Mouse (Mus musculus) macrophage (primary cell): ENCODE results near the gene Mtmr12. TPM values are rescaled to one million over a fixed set of nuclear protein-coding genes. Genes with fewer than 3 reads are reported as not detected.

Experiments
- H3K27ac ChIP-seq: fragments of 350-480 bp; formaldehyde crosslinking; 2 replicates; pipeline ENCODE4 v1.9.0; 2021
- H3K36me3 ChIP-seq: fragments of 350-480 bp; formaldehyde crosslinking; 2 replicates; pipeline ENCODE4 v1.9.0; 2021; ENCODE audit errors: inconsistent target
- H3K4me3 ChIP-seq: fragments of 350-480 bp; formaldehyde crosslinking; 2 replicates; pipeline ENCODE4 v1.9.0; 2021; ENCODE audit errors: inconsistent target
- H3K79me2 ChIP-seq: fragments of 350-480 bp; formaldehyde crosslinking; 2 replicates; pipeline ENCODE4 v1.9.0; 2021; ENCODE audit errors: inconsistent target
- WGBS: methylation state at CpG from one replicate; pipeline ENCODE4 v1.1.7; 2026; ENCODE audit warnings: inconsistent platforms; ENCODE audit not compliant: missing documents; 5-methylcytosine and 5-hydroxymethylcytosine counted together
- polyA plus RNA-seq: library from polyadenylated mRNA; stranded (reverse); fragments of 250-400 nt; gene quantifications from 3 replicates; pipeline ENCODE4 v1.2.4, GENCODE M21; 2018; ENCODE audit warnings: inconsistent platforms

Gene Mtmr12
- polyA plus RNA-seq, 1 experiment from 2014 or later, result 17.6 TPM

GRCm38 (mm10) chr15:12218583-12219382 is 14.0 kb downstream of the Mtmr12 start:
- Histone ChIP-seq H3K27ac (no peak overlapping the region), H3K79me2 (peaks cover 99% of the 10 kb centered on the region), H3K4me3 (no peak overlapping the region), H3K36me3 (no peaks in the 10 kb centered on the region)
- 96% methylated on average over 11 of the region's 11 CpGs for WGBS

GRCm38 (mm10) chr15:12221131-12221530 is 16.3 kb downstream of the Mtmr12 start:
- no peak overlapping the region for H3K27ac ChIP-seq
- H3K4me3 ChIP-seq, result no peak overlapping the region
- 93% methylated on average over 13 of the region's 13 CpGs for WGBS
- H3K36me3 ChIP-seq, result no peaks in the 10 kb centered on the region
- peaks cover 100% of the 10 kb centered on the region for H3K79me2 ChIP-seq

DNA sequence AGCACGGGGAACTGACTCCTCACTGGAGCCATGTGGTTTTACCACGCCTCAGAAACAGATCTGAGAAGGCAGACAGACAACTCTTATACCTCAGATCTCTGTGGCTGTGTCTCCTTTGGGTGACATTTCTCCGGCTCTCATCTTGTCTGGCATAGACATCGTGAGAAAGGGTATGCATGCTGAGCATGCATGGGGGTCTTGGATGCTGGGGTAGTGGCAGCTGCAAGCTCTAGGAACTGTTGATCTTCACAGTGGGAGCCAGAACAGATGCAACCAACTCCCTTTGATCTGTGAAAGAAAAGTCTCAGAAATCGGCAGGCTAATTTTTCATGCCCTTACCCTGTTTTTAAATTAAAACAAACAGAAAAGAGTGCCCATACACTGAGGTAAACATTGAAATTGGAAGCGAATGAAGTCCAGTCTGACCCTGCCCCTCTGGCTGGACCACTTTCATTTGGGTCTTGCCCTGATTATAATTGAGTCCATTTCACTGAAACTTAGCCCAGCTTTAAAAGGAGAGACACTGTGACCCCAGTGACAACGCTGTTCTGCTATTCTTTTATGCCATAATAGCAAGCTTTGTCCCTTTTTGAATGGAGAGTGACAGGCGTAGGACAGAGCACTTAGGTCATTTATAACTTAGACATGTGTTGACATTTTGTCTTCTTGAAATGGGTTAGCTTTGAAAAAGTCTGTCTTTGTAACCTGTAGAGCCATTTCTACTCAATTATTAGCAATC is 17.9 kb downstream of the Mtmr12 start:
- peaks cover 100% of the 10 kb centered on the region for H3K79me2 ChIP-seq
- no peak overlapping the region for H3K27ac ChIP-seq
- 84% methylated on average over 8 of the region's 8 CpGs for WGBS

GRCm38 (mm10) chr15:12223393-12223792 is 18.6 kb downstream of the Mtmr12 start:
- Histone ChIP-seq H3K27ac (no peak overlapping the region), H3K4me3 (no peak overlapping the region), H3K79me2 (peaks cover 100% of the 10 kb centered on the region), H3K36me3 (no peaks in the 10 kb centered on the region)
- WGBS, result 96% methylated on average over 6 of the region's 6 CpGs

More for the DNA sequence above, 17.9 kb downstream of the Mtmr12 start:
- H3K36me3 ChIP-seq, result no peaks in the 10 kb centered on the region
- no peak overlapping the region for H3K4me3 ChIP-seq

- 100% methylated on average over 2 of the region's 2 CpGs for WGBS
- H3K79me2 ChIP-seq, result peaks cover 100% of the 10 kb centered on the region
- H3K4me3 ChIP-seq, result no peak overlapping the region
- H3K36me3 ChIP-seq, result no peaks in the 10 kb centered on the region
- H3K27ac ChIP-seq, result no peak overlapping the region
Measured at GRCm38 (mm10) chr15:12224239-12224638, 19.4 kb downstream of the Mtmr12 start.

DNA sequence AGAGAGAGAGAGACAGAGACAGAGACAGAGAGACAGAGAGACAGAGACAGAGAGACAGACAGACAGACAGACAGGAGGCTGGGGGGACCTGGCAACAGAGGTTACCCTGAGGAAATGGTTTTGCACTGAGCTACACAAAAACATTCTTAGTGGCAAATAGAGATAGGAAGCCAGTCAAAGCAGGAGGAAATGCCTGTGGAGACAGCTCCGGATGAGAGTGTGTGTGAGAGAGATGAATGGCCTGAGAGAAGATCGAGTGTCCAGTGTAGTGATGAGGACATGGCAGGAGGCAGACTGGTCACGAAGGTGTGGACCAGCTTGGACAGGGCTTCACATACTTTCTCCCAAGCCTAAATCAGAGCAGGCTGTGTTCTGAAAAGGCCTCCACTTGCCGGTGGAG is 20.2 kb downstream of the Mtmr12 start:
- WGBS, result 25% methylated on average over 4 of the region's 4 CpGs
- Histone ChIP-seq H3K79me2 (peaks cover 100% of the 10 kb centered on the region), H3K27ac (no peak overlapping the region), H3K4me3 (no peak overlapping the region), H3K36me3 (no peaks in the 10 kb centered on the region)

- H3K36me3 ChIP-seq, result no peaks in the 10 kb centered on the region
- H3K79me2 ChIP-seq, result peaks cover 99% of the 10 kb centered on the region
- 91% methylated on average over 14 of the region's 15 CpGs for WGBS
- H3K27ac ChIP-seq, result no peak overlapping the region
- no peak overlapping the region for H3K4me3 ChIP-seq
Measured at GRCm38 (mm10) chr15:12226908-12227307, 22.1 kb downstream of the Mtmr12 start.

DNA sequence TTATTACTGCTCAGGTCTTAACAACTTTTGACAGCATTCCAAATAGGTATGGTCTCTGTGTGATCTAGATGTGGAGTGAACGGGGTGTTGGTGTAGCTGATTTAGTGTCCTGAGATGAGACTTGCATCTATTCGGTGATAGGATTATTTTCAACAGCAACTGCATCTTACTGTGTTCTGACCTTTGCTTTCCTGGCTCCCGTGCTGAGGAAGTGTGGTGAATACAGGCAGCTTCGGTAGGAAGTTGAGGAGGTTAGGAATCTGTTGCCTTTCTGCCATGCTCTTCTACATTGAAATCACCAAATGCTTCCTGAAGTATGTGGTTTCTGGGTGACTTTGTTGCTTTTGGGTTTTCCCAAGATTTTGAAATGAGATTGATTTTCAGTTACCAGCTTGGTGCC is 22.5 kb downstream of the Mtmr12 start:
- Histone ChIP-seq H3K36me3 (no peaks in the 10 kb centered on the region), H3K27ac (no peak overlapping the region), H3K4me3 (no peak overlapping the region), H3K79me2 (peaks cover 95% of the 10 kb centered on the region)
- 78% methylated on average over 4 of the region's 4 CpGs for WGBS

DNA sequence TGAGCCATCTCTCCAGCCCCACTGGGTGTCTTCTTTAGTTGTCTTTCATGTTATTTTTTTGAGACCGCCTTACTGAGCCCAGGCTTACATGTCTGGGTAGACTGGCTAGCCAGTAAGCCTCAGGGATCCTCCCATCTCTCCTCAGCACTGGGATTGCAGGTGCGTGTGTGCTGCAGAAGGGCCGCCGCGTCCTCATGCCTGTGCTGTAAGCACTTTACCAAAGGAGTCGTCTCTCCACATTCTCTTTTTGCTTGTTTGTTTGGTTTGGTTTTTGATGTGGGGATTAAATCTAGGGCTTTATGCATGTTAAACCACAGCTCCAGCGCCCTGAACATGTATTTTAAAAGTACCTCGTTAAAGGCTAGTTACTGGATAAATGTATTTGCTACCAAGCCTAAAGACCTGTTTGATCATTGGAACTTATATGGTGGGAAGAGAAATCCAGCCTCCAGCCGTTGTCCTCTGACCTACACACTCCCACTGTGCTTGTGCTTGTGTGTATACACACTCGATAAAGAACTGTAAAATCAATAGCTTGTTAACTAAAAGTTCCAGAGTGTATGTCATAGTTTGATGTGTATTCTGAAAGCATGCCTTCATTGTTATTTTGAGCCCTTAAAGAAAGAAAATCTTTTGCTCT is 24.9 kb downstream of the Mtmr12 start:
- H3K79me2 ChIP-seq, result peaks cover 71% of the 10 kb centered on the region
- WGBS, result 86% methylated on average over 10 of the region's 10 CpGs
- no peak overlapping the region for H3K27ac ChIP-seq
- H3K4me3 ChIP-seq, result no peak overlapping the region
- H3K36me3 ChIP-seq, result no peaks in the 10 kb centered on the region

- Histone ChIP-seq H3K36me3 (no peaks in the 10 kb centered on the region), H3K79me2 (peaks cover 65% of the 10 kb centered on the region), H3K27ac (no peak overlapping the region), H3K4me3 (no peak overlapping the region)
- WGBS, result 88% methylated on average over 12 of the region's 12 CpGs
Measured at GRCm38 (mm10) chr15:12230243-12230935, 25.6 kb downstream of the Mtmr12 start.

- WGBS, result 94% methylated on average over 6 of the region's 6 CpGs
- H3K4me3 ChIP-seq, result no peak overlapping the region
Measured at GRCm38 (mm10) chr15:12231462-12231861, 26.6 kb downstream of the Mtmr12 start.

GRCm38 (mm10) chr15:12232429-12232828 is 27.6 kb downstream of the Mtmr12 start:
- Histone ChIP-seq H3K27ac (no peak overlapping the region), H3K79me2 (peaks cover 44% of the 10 kb centered on the region), H3K36me3 (no peaks in the 10 kb centered on the region; the same call in 1 of the 2 replicates), H3K4me3 (no peak overlapping the region)
- 90% methylated on average over 11 of the region's 11 CpGs for WGBS

More at GRCm38 (mm10) chr15:12231462-12231861, 26.6 kb downstream of the Mtmr12 start:
- no peaks in the 10 kb centered on the region for H3K36me3 ChIP-seq
- no peak overlapping the region for H3K27ac ChIP-seq
- peaks cover 54% of the 10 kb centered on the region for H3K79me2 ChIP-seq

GRCm38 (mm10) chr15:12233021-12233420 is 28.2 kb downstream of the Mtmr12 start:
- peaks cover 38% of the 10 kb centered on the region for H3K79me2 ChIP-seq
- WGBS, result 63% methylated on average over 2 of the region's 4 CpGs
- no peak overlapping the region for H3K4me3 ChIP-seq
- H3K36me3 ChIP-seq, result peaks cover 5% of the 10 kb centered on the region
- H3K27ac ChIP-seq, result peak overlapping the region; percentile 37

- WGBS, result 0% methylated on average over 1 of the region's 1 CpGs
- H3K36me3 ChIP-seq, result peaks cover 28% of the 10 kb centered on the region
- no peak overlapping the region for H3K4me3 ChIP-seq
- no peak overlapping the region for H3K27ac ChIP-seq
- peaks cover 13% of the 10 kb centered on the region for H3K79me2 ChIP-seq
Measured at GRCm38 (mm10) chr15:12235559-12235958, 30.7 kb downstream of the Mtmr12 start.
